Mouse (Mus musculus) neural tube, embryonic 12.5 days (tissue): Measurements from ENCODE around the gene Cep72. TPM values are rescaled to one million over a fixed set of nuclear protein-coding genes. Genes with fewer than 3 reads are reported as not detected.

Source experiments
- ATAC-seq: fragments of 200-750 bp; cut with Nextera tagmentation; 2 replicates; pipeline ENCODE4 v1.8.0; 2017; ENCODE audit warnings: low read depth, mild to moderate bottlenecking, moderate TSS enrichment, moderate library complexity; ENCODE audit not compliant: low FRiP score
- H3K27ac ChIP-seq: fragments of 300-500 bp; sonication (generic); 2 replicates; pipeline ENCODE4 v1.5.1; 2016
- H3K27me3 ChIP-seq: fragments of 300-500 bp; sonication (generic); replicated peaks from 2 replicates; pipeline ENCODE4 v1.6.1; 2016; ENCODE audit warnings: mild to moderate bottlenecking
- H3K36me3 ChIP-seq: fragments of 300-500 bp; sonication (generic); 2 replicates; pipeline ENCODE4 v1.6.1; 2016; ENCODE audit warnings: mild to moderate bottlenecking
- H3K4me1 ChIP-seq: fragments of 300-500 bp; sonication (generic); 2 replicates; pipeline ENCODE4 v1.6.1; 2016
- H3K4me2 ChIP-seq: fragments of 300-500 bp; sonication (generic); replicated peaks from 2 replicates; pipeline ENCODE4 v1.6.1; 2016; ENCODE audit warnings: mild to moderate bottlenecking
- H3K4me3 ChIP-seq: fragments of 300-500 bp; sonication (generic); 2 replicates; pipeline ENCODE4 v1.5.1; 2016
- H3K9ac ChIP-seq: fragments of 300-500 bp; sonication (generic); 2 replicates; pipeline ENCODE4 v1.6.1; 2016; ENCODE audit warnings: mild to moderate bottlenecking
- H3K9me3 ChIP-seq: fragments of 300-500 bp; sonication (generic); 2 replicates; pipeline ENCODE4 v1.6.1; 2016; ENCODE audit warnings: mild to moderate bottlenecking
- WGBS: fragments of 180-500 bp; shearing (Covaris S2); methylation state at CpG from one replicate; pipeline ENCODE4 v1.1.7; 2016; 5-methylcytosine and 5-hydroxymethylcytosine counted together
- polyA plus RNA-seq: library from polyadenylated mRNA; unstranded; fragments of >200 nt; fragmentation: Nextera tagmentation; extraction: Ambion mirVana; gene quantifications from 2 replicates; pipeline ENCODE4 v1.2.1, GENCODE M21; 2016

The Cep72 gene
- polyA plus RNA-seq, 1 experiment from 2014 or later = 16.0 TPM

DNA sequence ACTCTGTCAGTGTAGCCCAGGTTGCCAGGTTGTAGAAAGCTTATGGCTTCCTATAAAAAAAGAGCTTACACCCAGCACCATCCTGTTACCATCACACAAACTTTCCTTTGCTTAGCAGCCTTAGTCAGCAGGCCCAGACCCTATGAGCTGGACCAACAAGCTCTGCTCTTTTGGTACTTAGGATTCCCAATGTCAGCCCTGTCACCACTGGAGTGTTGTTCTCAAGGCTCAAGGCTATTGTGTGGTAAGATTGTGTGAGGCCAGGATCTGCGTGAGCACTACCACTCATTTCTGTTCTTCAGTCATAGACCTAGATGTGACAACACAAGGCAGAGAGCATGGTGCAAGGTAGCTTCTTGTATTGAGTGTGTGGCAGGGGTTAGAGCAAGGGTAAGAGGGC lies 4.5 kb upstream of the Cep72 start:
- H3K27me3 ChIP-seq = no peaks in the 10 kb centered on the region
- no peaks in the 10 kb centered on the region for H3K9me3 ChIP-seq
- no peak overlapping the region for H3K4me3 ChIP-seq
- no peaks in the 10 kb centered on the region for H3K36me3 ChIP-seq
- no peak overlapping the region for H3K4me2 ChIP-seq
- no peak overlapping the region for H3K27ac ChIP-seq
- no peak overlapping the region for H3K9ac ChIP-seq
- ATAC-seq = no peak
- H3K4me1 ChIP-seq = no peaks in the 10 kb centered on the region
- WGBS = 100% methylated on average over 1 of the region's 1 CpGs

- H3K27me3 ChIP-seq = no peaks in the 10 kb centered on the region
- 74% methylated on average over 1 of the region's 1 CpGs for WGBS
- no peaks in the 10 kb centered on the region for H3K36me3 ChIP-seq
- H3K4me2 ChIP-seq = no peak overlapping the region
- no peak for ATAC-seq
- no peak overlapping the region for H3K9ac ChIP-seq
- H3K27ac ChIP-seq = no peak overlapping the region
- H3K4me3 ChIP-seq = no peak overlapping the region
- H3K4me1 ChIP-seq = no peaks in the 10 kb centered on the region
- H3K9me3 ChIP-seq = no peaks in the 10 kb centered on the region
Measured at GRCm38 (mm10) chr13:74063340-74064050, 1.4 kb upstream of the Cep72 start.

GRCm38 (mm10) chr13:74062378-74063128 lies 454 bp upstream of the Cep72 start:
- Histone ChIP-seq H3K9me3 (no peaks in the 10 kb centered on the region), H3K36me3 (peaks cover 4% of the 10 kb centered on the region; the same call in 1 of the 2 replicates), H3K4me3 (peak overlapping the region; percentile 78), H3K4me1 (no peaks in the 10 kb centered on the region), H3K9ac (peak overlapping the region; percentile 69), H3K4me2 (peak overlapping the region; percentile 60), H3K27ac (no peak overlapping the region), H3K27me3 (no peaks in the 10 kb centered on the region)
- WGBS = 29% methylated on average over 11 of the region's 11 CpGs
- no peak for ATAC-seq

GRCm38 (mm10) chr13:74058081-74058480 lies 4.0 kb downstream of the Cep72 start:
- Histone ChIP-seq H3K27me3 (no peaks in the 10 kb centered on the region), H3K9me3 (no peaks in the 10 kb centered on the region), H3K9ac (no peak overlapping the region), H3K4me1 (no peaks in the 10 kb centered on the region), H3K4me2 (no peak overlapping the region), H3K4me3 (no peak overlapping the region), H3K36me3 (peaks cover 19% of the 10 kb centered on the region; the same call in 1 of the 2 replicates), H3K27ac (no peak overlapping the region)
- 93% methylated on average over 9 of the region's 9 CpGs for WGBS
- no peak for ATAC-seq

- Histone ChIP-seq H3K27ac (no peak overlapping the region), H3K9me3 (no peaks in the 10 kb centered on the region), H3K4me3 (no peak overlapping the region), H3K4me2 (no peak overlapping the region), H3K4me1 (no peaks in the 10 kb centered on the region), H3K36me3 (peaks cover 25% of the 10 kb centered on the region), H3K9ac (no peak overlapping the region), H3K27me3 (no peaks in the 10 kb centered on the region)
- WGBS = 92% methylated on average over 1 of the region's 1 CpGs
- ATAC-seq = no peak
Measured at GRCm38 (mm10) chr13:74056194-74056593, 5.9 kb downstream of the Cep72 start.

- Histone ChIP-seq H3K9me3 (no peaks in the 10 kb centered on the region), H3K4me2 (no peak overlapping the region), H3K9ac (no peak overlapping the region), H3K4me3 (no peak overlapping the region), H3K4me1 (no peaks in the 10 kb centered on the region), H3K27me3 (no peaks in the 10 kb centered on the region), H3K27ac (no peak overlapping the region), H3K36me3 (peaks cover 44% of the 10 kb centered on the region)
- no peak for ATAC-seq
- WGBS = 85% methylated on average over 3 of the region's 3 CpGs
Measured at GRCm38 (mm10) chr13:74039926-74040325, 22.2 kb downstream of the Cep72 start.

DNA sequence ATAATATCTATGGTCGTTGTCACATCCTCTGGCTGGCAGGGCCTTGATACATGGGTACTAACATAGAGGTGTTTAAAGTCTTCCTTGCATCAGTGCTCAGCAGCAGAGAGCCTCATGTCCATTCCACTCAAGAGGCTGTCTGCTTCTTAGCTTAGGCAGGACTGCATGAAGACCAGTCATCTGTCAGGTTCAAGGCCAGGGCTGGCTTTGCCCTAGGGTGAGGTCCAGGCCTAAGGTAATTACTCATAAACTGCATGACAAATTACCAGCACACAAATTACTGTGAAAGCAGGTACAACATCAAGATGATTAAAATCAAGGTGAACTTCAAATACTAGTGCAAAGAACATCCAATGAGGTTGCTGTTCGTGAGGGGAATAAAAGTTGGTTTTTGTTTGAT lies 26.3 kb downstream of the Cep72 start:
- H3K4me2 ChIP-seq = no peak overlapping the region
- no peak overlapping the region for H3K27ac ChIP-seq
- peaks cover 38% of the 10 kb centered on the region for H3K36me3 ChIP-seq
- H3K27me3 ChIP-seq = no peaks in the 10 kb centered on the region
- no peak overlapping the region for H3K4me3 ChIP-seq
- H3K9ac ChIP-seq = no peak overlapping the region
- H3K9me3 ChIP-seq = no peaks in the 10 kb centered on the region
- 92% methylated on average over 2 of the region's 2 CpGs for WGBS
- H3K4me1 ChIP-seq = no peaks in the 10 kb centered on the region
- ATAC-seq = no peak

DNA sequence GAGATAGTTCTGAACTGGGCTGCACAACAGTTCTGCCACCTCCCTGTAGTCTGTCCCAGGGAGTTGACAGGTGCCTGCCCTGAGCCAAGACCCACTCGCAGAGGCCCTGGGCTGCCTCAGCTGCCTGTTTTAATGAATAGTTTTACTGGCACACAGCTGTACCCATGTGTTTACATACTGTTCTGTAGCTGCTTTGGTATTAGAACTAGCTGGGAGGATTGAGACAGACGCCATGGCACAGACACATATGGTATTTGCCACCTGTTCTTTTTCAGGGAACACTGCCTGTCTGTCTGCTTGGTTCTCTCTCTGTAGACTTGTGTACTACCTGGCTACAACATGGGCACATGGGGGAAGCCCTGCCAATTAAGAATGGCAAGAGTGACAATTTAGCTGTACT lies 27.3 kb downstream of the Cep72 start:
- Histone ChIP-seq H3K9me3 (no peaks in the 10 kb centered on the region), H3K27me3 (no peaks in the 10 kb centered on the region), H3K36me3 (peaks cover 27% of the 10 kb centered on the region; the same call in 1 of the 2 replicates), H3K4me1 (no peaks in the 10 kb centered on the region), H3K27ac (no peak overlapping the region), H3K4me2 (no peak overlapping the region), H3K4me3 (no peak overlapping the region), H3K9ac (no peak overlapping the region)
- no peak for ATAC-seq
- WGBS = 82% methylated on average over 2 of the region's 2 CpGs

GRCm38 (mm10) chr13:74031133-74031532 lies 31.0 kb downstream of the Cep72 start:
- H3K9ac ChIP-seq = no peak overlapping the region
- H3K4me1 ChIP-seq = no peaks in the 10 kb centered on the region
- no peak overlapping the region for H3K4me3 ChIP-seq
- H3K27me3 ChIP-seq = no peaks in the 10 kb centered on the region
- no peak for ATAC-seq
- no peaks in the 10 kb centered on the region for H3K9me3 ChIP-seq
- WGBS = 85% methylated on average over 8 of the region's 8 CpGs
- peaks cover 11% of the 10 kb centered on the region; the same call in 1 of the 2 replicates for H3K36me3 ChIP-seq
- H3K4me2 ChIP-seq = no peak overlapping the region
- H3K27ac ChIP-seq = no peak overlapping the region

DNA sequence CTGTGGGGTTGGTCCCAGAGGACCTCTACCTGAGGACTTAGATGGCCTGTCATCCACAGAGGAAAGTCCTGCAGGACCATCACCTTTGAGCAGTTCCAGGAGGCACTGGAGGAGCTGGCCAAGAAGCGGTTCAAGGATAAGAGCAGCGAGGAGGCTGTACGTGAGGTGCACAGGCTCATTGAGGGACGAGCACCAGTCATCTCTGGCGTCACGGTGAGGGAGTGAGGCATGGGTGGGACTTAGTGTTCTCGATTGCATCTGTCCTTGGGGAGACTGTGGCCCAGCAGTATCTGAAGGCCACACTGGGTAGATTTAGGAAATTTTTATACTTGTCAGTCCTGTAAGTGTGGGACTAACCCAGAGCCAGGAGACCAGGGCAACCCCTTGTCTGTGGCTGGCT lies 31.4 kb downstream of the Cep72 start:
- H3K4me1 ChIP-seq = no peaks in the 10 kb centered on the region
- peaks cover 11% of the 10 kb centered on the region; the same call in 1 of the 2 replicates for H3K36me3 ChIP-seq
- 92% methylated on average over 7 of the region's 7 CpGs for WGBS
- H3K9ac ChIP-seq = no peak overlapping the region
- H3K9me3 ChIP-seq = no peaks in the 10 kb centered on the region
- no peaks in the 10 kb centered on the region for H3K27me3 ChIP-seq
- H3K4me3 ChIP-seq = no peak overlapping the region
- H3K27ac ChIP-seq = no peak overlapping the region
- ATAC-seq = no peak
- no peak overlapping the region for H3K4me2 ChIP-seq

DNA sequence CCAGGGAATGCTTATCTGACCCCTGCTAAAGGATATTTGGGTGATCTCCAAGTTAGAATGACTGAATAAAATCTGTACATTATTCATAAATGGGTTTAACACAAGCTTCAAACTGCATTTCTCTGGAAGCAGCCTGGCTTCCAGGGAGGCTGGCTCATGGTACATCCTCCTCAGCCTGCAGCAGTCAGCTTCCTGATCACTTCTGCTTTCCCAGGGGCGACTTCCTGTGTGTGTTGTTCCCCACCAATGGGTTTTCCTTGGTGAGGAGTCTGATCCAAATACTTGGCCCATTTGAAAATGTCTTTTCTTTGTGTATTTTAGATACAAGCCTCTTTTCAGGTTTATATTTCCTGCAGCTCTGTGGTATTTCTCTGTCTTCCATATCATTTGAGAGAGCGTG lies 33.1 kb downstream of the Cep72 start:
- H3K4me1 ChIP-seq = 0 out of 2 replicates have a peak, but pooled peaks cover 3% of the 10 kb centered on the region
- no peaks in the 10 kb centered on the region for H3K27me3 ChIP-seq
- H3K27ac ChIP-seq = no peak overlapping the region
- no peak for ATAC-seq
- no peak overlapping the region for H3K9ac ChIP-seq
- no peak overlapping the region for H3K4me3 ChIP-seq
- H3K9me3 ChIP-seq = no peaks in the 10 kb centered on the region
- peaks cover 7% of the 10 kb centered on the region; the same call in 1 of the 2 replicates for H3K36me3 ChIP-seq
- H3K4me2 ChIP-seq = no peak overlapping the region
- WGBS = 84% methylated on average over 2 of the region's 2 CpGs

DNA sequence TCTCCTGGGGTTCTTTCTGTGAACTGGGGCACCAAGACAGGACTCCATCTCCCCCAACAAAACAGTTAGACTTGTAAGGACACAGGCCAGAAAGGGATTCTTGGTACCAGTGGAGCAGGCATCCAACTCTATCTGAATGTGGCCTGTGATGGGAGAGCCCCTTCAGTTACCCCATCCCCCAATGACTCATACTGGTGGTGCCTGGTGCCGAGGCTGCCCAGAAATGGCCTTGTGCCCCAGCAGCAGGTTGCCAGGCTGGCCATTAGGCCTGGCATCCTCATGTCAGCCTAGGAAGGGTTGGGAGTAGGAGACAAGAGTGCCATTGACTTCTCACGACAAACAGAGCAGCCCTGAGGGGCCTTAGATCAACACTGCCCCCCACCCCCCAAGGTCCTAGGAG lies 34.0 kb downstream of the Cep72 start:
- ATAC-seq = no peak
- no peak overlapping the region for H3K27ac ChIP-seq
- H3K4me2 ChIP-seq = no peak overlapping the region
- no peaks in the 10 kb centered on the region for H3K27me3 ChIP-seq
- WGBS = 69% methylated on average over 2 of the region's 2 CpGs
- H3K9ac ChIP-seq = no peak overlapping the region
- peaks cover 7% of the 10 kb centered on the region; the same call in 1 of the 2 replicates for H3K36me3 ChIP-seq
- H3K4me1 ChIP-seq = 0 out of 2 replicates have a peak, but pooled peaks cover 3% of the 10 kb centered on the region
- no peak overlapping the region for H3K4me3 ChIP-seq
- no peaks in the 10 kb centered on the region for H3K9me3 ChIP-seq
